Mouse (Mus musculus) left cerebral cortex, adult 11 months (tissue): Measurements from ENCODE around the gene Gm3646.

Source experiments
- DNase-seq: peaks from one replicate; pipeline ENCODE4 v3.0.0; 2022; ENCODE audit warnings: low spot score

The Gm3646 gene

DNA sequence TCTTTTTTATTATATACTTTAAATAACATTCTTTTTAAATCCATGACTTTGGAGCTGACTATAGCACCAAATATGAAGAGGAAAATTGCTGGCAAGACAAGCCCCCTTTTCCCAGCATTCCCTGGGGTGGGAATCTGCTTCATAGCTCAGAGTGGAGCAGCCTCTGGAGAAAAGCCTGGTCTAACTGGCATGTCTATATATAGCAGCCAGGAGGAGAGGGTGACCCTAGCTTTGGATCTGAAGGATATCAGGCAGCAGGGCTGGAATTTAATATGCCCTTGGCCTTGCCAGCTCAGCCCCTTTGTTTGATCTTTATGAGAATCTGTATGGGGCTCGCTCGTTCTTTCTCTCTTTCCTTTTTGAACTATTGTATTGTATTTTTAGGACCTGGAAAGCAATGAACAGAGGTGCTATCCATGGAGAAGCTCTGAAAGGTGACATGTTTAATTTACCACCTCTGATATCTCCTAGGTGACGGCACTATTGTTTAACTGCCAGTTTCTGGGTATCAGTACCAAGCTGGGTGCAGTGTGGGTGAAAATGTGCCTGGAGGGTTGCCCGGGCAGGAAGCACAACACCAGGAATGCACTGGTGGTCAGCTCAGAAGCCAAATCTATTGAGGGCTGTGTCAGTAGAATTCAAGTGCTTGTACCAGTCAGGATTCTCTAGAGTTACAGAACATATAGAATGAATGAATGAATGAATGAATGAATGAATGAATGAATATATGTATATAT is at the start of gene Gm3646:
Gene Gm3646 (minus strand): TSS at position 90 of the 737 bp plus-strand sequence.
- DNase-seq: no peak

DNA sequence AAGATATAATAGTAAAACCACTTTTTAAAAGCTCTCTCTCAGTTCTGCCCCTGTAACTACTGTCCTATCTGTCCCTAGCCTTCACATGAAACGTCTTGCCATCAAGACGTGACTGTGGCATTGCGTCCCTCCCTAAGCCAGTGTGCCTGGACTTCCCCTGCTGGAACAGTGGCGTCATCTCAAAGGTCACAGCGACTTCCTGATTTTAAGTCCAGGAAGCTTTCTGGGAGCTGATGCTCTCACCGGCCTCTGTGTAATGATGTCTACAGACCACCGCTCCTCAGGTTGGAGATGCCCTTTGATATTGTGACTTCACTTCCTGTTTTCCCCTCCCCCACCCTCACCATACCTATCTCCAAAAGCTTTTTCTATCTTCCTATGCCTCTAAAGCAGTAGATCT is 41.9 kb upstream of the Gm3646 start:
- DNase-seq: no peak

DNA sequence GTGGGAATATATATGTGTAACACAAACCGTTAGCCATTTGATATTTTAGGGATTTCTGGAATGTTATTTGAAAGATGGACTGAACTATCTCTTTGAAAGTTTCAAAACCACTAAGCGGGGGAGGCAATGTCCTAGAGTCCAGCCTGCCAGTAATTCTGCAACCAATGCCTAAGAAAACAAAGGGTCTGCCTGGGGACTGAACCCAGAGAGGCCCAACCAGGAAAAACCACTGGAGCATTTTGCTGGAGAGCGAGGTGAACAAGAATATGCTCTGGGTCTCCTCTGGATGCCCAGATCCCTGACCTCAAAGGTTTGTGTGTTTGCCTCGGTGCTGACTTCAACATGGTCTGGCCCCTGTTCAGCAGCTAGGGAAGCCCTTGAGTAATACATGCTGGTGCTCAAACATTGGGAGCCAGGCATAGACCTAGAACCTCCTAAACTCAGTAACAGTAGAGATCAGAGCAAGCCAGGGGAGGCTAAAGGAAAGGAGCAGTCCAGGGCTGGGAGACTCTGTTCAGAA is 41.0 kb upstream of the Gm3646 start:
- DNase-seq: no peak

DNA sequence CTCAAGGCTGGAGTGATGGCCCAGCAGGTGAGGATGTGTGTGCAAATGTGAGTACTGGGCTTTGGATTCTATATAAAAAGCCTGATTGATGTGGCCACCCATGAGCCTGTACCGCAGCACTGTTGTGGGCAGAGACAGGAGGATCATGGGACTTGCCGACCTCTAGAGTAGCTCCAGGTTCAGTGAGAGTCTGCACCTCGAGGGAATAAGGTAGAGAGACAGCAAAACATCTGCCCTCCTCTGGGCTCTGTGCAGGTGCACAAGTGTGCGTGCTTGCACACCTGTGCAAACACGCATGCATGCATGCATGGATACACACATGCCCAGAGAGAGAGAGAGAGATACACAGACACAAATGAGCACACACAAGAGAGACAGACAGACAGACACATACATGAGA is 38.2 kb upstream of the Gm3646 start:
- no peak for DNase-seq

DNA sequence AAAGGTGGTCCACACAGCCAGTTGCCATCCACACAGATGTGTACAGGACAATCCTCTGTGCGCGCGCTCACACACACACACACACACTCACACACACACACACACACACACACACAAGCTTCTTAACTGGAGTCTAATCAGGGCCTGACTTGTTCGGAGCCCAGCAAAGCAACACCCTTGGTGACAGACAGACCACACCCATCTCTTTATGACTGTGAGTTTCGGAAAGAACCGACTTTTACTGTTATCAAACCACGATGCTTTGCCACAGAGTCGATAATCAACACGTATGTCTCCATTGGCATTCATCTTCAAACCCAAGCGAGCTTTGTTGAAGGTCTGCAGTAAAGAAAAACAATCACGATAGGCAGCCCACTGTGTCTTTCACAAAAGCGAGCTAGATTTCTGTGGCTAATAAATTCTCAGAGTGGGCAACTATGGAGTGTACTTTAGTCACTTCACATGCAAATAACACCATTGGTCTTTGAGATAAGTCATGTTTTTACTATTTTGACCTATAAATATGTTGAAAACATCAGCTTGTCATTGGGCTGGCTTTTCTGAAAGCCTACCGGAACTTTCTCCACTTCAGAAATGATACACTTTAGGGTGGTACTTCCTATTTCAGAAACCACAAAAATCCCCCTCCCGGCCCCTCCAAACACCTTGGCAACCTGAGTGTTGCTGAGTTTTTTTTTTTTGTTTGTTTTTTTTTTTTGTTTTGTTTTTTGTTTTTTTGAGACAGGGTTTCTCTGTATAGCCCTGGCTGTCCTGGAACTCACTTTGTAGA is 37.3 kb upstream of the Gm3646 start:
- DNase-seq: no peak

DNA sequence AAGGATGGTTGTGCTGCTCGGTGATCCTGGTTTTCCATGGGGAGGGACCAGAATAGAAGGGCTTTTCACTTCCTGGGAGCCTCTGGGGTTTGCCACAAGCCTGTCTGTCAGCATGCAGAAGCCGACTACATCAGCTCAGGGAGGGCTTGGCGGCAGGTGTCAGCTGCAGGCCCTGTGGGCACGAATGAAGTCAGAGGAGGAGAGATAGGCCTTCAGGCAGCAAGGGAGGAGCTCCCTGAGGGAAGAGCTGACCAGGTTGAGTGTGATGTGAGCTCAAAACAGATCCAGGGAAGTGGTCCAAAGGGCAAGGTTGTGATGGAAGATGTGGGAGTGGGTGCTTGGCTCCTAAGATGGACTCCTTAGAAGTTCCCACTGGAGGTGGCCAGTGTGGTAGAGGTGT is 35.7 kb upstream of the Gm3646 start:
- no peak for DNase-seq

DNA sequence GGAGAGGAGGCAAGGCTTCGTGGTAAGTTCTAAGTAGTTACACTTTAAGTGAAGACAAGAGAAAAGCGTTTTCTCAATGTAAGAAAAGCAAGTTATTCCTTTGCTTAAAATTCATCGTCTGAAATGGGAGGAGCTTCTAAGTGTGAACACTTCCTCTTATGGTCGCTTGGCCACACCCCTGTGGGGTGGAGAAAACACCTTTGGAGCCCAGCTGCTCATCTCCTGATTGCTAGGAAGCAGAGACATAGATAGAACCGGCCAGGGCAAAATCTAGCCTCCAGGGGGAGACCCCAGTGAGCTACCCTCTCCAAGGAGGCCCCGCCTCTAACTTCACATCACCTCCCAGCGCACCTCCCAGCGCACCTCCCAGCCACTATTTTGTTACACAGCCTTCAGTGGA is 34.7 kb upstream of the Gm3646 start:
- DNase-seq: no peak

DNA sequence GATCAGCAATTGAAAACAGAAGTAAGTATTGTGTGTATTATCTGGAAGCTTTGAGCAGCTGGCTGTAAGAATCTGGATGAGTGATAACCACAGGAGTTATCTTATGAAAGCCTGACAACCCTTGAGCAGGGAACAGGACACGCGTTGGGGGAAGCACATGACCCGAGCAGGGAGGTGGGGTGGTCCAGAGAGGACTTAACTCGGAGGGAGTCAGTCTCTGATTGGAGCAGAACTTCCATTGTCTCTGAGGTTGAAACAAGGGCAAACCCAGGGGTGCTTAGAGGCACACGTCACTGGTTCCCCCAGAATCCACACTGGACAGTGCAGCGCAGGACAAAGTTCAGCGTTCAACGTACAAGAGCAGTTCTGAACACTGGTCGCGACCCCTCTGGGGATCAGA is 34.1 kb upstream of the Gm3646 start:
- DNase-seq: no peak

DNA sequence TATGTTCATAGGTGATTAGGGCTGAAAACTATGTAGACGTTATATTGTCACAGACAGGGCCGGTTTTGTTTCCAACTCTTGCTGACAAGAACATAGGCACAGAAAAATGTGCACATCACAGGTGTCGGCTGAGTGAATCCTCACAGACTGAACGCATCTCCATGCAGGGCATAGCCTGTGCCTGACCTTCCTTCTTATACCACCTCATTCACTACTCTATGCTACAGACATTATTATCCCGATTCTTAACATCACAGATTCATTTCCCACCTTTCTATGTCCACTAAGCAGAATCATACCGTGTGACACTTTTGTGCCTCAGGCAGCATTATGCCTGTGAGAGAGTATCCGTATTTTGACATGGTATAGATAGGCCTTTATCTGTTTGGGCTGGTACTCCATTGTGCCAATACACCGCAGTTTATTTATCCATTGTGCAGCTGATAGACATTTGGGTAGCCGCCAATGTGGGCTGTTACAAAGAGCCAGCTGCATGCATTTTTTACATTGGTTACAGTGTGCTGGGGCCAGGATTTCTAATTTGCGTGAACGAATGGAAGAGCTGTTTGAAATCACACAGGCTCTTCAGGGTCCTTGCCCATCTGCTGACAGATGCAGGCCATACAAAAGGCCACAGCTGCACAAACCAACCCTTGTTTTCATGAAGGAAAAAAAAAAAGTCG is 33.5 kb upstream of the Gm3646 start:
- DNase-seq: peak; percentile 25

DNA sequence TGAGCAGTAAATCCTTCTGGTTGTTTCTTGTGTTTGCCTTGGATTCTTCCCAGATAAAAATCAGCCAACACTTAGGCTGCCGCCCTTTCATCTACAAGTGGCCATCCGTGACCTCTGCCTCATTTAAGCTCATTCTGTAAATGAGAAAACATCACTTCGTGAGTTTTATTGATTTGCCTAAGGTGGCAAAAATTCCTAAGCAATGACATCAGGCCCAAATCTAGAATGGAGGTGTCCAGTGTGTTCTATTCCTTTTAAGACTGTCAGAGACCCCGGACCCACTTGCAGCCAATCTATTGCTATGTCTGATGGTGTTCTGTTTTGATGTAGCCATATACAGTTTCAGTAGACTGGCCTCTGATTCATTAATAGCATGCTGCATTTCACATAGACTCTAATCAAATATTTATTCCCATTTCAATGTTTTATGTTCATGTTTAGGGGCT is 26.5 kb upstream of the Gm3646 start:
- no peak for DNase-seq

DNA sequence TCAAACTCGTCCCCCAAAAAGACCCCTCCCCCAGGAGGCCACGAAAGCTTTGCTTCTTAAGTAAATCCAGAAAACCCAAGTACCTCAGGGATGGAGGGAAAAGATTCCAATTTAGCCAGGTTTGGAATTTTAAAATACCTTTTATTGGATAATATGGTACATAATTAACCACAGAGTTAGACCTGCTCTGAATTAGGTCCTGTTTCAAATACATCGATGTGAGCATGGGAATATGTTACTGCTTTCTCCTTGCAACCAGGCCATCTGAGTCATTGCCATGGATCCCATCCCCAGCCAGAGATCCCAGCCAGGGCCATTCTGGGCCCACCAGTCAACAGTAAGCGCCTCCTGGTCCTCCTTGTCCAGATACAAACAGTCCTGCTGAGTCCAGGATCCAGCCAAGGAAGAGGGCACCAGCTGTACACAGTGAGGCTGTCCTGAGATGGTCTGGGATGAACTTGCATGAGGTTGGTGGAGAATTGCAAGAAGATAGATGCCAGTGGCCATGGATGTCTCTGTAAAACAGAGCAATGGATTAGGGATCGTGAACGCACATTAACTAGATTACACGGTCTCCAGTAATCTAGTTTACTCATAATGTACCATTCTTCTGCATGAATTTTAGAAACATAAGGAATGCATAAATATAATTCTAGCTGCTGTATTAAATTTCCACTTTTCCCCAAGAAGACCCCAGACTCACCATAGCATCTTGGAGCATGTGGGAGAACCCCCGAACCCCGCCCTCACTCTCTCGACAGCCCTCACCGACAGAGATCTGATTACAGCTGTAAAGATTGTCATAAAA is 25.9 kb upstream of the Gm3646 start:
- DNase-seq: no peak

DNA sequence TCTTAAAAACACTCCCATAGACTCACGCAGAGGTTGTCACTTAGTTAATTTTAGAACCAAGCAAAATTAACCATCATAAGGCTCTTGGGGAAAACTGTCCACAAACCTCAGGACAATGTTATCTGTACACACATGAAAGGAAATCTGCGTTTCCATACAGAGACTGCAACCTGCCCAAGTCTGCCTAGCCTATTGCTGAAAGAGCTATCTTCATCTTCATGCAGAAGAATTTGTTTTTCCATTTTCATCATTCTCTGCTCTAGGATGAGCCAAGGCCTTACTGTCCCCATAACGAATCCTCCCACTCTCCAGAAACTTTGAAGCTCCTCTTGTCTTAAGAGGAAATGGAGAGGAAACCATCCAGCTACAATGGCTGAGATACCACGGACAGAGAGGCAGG is 19.8 kb upstream of the Gm3646 start:
- no peak for DNase-seq

DNA sequence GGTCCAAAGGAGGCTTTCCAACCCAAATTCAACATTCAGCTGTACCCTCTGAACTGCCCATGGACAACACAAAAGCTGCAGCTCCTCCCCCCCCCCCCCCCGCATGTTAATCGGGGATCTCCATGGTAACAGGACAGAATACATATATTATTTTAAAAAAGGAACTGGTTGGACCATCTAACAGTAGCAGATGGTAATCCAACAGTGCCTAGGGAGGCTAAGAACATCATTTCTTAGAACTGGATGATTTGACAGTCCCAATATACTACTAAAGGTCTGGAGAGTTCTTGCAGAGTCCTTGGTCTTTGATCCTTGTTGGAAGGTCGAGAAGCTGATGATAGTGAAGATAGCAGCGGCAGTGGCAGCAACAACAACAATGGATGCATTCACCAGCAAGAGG is 19.1 kb upstream of the Gm3646 start:
- no peak for DNase-seq

DNA sequence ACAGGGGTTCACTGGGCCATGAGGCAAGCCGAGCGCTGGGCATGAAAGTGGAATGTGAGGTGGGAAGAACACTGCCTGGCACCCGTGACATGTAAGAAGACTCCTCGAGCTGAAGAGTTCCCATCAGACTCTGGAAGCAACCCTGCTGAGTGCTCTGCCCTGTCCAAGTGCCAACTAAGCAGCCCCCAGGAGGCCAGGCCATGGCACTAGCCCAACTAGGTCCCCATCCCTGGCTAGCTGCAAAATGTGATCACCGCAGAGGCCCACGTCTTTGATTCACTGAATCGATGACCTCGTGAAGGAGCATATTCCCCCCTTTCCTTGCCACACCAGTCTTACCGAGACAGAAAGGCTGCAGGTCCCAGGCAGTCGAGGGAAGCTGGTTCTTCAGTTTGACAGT is 14.5 kb upstream of the Gm3646 start:
- DNase-seq: no peak

DNA sequence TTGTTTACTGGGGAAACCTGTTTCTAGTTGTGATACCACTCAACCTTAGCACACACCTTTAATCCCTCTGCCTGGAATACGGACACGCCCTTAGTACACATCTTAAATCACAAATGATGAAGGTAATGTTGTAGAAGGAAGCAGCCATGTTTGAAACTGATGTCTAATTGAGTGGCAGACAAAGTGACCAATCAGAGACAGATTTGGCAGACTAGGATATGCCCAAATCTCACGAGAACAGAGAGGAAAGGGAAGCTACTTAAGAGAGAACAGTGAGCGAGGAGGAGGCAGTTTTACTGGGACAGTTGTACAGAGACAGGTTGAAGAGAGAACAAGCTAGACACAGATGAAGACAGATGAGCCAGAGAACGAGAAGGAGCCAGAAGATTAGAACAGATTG is 10.6 kb upstream of the Gm3646 start:
- no peak for DNase-seq

DNA sequence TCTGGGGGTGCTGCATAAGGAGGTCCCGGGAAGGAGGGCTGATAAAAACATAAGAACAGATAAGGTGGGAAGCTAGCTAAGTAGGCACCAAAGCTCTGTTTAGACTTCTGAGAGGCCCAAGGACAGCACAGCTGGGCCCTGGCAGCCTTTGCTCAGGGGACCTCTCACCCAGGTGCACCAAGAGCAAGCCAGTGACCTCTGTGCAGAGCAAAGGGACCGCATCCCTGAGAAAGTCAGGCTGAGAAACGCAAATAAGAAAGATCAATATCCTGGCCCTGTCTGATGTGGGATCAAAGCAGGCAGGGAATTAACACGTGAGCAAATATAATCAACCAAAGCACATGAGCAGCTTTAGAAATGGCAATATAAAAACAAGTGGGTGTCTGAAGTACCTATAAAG is 7.9 kb upstream of the Gm3646 start:
- no peak for DNase-seq

DNA sequence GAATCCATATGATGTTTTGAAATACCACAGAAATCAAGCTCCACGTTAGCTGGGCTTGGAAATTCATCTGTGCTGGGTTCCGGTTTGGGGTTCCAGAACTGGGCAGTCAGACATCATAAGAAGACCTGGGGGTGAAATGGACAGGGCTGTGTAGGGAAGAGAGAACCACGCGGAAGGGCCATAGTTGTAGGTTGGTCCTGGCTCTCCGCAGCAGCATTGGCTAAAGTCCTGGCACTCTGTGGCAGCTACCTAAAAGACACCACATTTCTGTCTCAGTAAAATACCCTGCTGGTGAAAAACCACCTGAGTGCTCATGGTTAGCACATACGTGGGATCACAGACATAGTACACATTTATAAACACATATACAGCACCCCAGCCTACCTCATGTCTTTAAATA is 343 bp downstream of the Gm3646 start:
- DNase-seq: no peak

DNA sequence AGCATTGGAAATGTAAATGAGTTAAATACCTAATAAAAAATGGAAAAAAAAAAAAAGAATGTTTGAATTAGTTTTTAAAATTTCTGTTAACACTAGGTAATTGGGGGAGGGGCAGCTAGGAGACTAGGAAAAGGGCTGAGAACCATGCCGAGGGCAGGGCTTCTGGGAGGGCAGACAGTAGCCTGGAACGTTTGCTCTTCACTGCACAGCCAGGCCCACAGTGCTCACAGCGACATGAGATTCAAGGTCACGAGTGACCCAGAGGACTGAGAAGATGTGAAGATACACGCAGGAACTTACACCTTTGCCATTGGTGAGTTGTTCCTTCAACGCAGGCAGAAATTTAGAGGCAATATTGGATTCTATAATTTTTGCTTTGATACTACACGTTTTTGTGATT is 2.2 kb downstream of the Gm3646 start:
- no peak for DNase-seq

DNA sequence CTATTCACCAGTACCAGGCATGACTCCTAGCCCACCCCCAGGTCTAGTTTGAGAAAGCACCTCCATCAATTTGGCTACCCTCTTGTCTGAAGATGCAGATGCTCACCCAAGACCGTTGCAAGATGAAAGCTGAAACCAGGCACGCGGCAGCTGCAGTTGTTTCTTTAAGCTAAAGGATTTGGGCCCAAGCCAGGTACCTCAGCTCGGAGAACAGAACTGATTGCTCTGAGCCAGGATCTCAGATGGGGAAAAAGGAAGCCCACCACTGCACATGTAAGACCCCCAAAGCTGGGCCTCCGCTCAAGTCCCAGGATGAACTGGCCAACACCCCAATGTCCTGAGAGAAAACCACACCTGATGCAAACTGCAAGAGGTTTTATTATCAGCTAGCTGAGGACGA is 7.6 kb downstream of the Gm3646 start:
- no peak for DNase-seq

DNA sequence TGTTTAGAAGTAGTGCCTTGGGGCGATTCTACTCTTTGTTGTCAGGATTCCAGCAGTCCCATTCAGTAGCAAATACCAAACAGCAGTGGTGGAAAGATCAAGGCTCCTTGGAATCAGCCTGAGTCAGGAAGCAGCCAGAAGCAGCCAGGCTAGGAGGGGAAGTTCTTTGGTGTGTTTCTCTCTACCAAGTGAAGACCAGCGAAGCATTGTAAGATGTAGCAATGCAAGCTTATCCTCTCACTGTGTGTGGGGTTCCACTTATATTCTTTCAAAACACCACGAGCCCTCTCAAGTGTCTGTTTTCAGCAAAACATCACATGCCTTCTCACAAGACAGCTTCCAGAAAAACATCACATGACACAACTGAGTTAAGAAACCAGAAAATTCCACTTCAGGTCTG is 8.4 kb downstream of the Gm3646 start:
- no peak for DNase-seq

DNA sequence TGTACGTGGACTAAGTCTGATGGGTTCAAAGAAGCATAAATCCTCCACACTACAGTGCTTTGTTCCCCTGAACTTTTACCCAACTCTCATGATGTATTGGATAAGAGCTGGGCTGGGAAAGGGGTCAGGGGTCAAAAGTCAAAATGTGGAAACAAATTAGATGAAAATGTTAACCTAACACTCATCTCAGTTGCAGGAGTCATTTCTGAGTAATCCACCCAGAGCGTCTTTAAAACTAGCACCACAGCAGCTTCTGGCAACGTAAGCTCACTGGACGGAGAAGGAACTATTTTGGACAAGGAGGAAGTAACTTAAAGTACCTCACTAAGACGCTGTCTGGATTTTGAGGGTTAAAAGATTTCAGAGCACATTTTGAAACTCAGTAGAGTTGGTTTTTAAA is 20.5 kb downstream of the Gm3646 start:
- DNase-seq: no peak

DNA sequence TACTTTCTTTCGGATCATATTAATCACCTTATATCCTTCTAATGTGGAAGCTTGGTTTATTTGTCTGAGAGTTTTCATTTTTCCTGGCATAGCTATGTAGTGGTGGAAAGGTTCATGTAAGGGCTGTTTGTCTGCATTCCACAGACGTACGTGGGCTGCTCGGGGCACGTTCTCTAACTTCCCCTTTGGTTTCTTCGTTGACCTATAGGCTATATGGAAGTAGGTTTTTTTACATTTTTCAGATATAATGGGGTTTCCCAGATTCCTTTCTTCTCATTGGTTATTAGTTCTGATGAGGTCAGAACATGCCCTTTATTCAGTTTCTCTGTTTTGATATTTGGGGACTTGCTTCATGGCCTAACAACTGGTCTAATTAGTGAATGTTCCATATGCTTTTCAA is 23.3 kb downstream of the Gm3646 start:
- no peak for DNase-seq
